Mouse (Mus musculus) ovary, postnatal 14 days (tissue): ENCODE results near the gene Aldh1a1.
A peak's percentile ranks its signal among the peaks of the same experiment; 100 is the strongest.
"Not testable (repeated sequence)": the region's sequence is repeated elsewhere in the genome, so short reads cannot be mapped to it uniquely, and the experiment has no call there.

Source experiments
- DNase-seq: peaks from one replicate; pipeline ENCODE4 v3.0.0; 2022; ENCODE audit warnings: low spot score

Aldh1a1 gene

DNA sequence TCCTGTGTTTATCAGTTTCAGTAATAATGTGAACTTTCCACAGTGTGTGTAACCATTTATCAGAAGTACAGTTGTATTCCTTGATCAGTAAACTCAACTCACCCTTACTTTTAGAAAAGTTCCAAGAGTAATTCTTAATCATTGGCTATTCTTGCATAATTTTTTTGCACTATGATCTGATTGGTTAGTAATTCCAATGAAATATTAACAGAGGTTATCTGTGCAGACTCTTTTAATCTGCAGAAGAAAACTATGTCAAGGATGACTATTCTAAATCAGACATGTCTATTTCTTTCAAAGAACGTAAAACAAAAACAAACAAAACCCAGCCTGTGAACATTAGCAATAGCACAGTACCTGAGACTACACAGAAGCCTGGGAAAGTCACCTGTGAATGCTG is 62.9 kb downstream of the Aldh1a1 start:
- no peak for DNase-seq

DNA sequence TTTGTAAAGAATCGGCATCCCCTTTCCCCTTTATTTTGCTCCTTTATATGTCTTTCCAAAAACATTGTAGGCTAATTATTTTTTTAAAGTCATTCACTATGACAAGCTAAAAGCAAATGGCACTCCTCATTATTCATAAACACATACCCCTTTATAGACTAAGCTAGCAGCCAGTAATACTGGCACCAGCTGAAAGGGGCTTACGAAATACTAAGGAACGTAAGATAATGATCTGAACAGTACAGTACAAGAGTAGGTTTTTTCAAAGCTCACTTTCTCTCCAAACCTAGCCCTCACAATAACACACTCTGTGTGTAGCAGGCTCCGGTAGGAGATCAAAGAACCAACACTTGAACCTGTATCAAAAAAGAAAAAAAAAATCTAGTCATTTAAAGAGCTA is 64.7 kb downstream of the Aldh1a1 start:
- DNase-seq: no peak

DNA sequence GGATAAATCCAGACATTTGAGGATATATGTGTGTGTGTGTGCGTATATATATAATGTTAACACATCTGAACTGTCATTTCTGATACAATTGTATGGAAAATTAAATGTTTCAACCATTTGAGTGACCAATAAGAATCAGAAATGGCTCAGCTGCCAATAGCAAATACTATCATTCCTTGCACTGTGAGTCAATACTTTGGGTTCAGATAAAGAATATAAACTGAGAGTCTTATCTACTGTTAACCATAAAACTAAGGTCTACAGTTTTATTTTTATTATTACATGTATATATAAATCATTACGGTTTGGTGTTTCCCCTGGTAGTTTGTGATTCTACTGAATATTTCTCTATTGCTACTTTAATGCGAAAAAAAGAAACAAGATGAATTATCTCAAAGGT is 65.6 kb downstream of the Aldh1a1 start:
- DNase-seq: no peak

DNA sequence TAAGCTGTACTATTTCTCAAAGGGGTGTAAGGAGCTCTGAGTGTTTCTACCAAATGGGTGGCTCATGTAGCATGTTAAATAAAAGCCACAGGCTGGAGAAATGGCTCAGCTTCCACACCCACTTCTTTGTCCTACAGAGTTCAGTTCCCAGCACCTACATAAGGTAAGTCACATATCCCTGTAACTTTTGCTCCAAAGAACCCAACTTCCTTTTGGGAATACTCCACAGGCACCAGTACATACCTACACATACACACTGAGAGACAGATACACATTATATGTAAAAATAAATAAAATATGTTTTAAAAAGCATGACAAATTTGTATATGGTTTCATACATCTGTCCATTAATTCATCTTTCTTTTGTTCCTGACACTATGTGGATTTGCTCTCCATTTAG is 66.0 kb downstream of the Aldh1a1 start:
- DNase-seq: no peak

DNA sequence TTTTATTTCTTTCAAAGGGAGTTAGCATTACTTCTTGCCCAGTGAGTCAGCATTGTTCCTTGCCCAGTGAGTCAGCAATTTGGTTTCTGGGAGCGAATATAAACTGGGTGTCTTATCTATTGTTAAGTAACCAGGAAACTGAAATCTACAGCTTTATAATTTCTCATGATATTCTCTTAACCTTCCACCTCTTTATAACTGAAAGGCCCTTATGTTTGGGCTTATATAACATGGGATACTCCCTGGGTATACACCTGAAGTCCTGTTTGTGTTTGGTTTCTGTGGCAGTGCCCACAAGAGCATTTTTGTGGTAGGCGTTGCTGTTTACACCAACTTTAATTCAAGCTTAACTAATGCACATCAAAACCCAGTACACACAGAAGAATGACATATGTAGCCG is 66.4 kb downstream of the Aldh1a1 start:
- DNase-seq: no peak

DNA sequence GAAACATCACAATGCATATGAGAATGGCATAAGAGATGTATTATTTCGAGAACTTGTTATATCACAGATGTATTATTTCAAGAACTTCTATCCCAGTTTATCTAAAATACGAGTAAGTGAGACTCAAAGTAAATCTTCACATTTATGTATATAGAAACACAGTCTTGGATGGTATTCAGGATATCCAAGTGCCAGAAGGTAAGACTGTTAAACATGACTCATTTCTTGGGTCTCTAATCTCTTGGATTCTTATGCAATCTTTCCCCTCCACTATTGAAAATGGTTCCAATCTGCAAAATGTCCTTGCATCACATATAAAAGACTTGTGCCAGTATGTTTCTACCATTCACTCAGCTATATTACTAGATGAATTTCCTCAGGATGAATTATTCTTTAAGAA is 67.4 kb downstream of the Aldh1a1 start:
- no peak for DNase-seq

DNA sequence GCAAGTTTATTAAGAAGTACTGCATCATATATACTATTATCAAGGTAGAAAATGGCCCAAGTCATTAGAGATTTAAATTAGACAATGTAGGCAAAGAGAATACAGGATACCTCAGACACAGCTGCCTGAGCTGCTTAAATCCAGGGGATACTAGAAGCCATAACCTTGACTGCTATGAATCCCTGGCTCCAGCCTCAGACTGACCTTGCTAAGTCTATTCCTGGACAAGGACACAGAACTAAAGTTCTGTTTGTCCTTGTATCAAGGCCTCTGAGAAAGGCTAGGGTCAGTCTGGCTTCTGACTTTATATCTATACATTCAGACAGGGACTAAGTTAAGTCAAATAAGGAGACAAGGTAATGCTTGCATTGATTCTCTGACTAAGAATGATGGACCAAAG is 69.9 kb downstream of the Aldh1a1 start:
- no peak for DNase-seq

DNA sequence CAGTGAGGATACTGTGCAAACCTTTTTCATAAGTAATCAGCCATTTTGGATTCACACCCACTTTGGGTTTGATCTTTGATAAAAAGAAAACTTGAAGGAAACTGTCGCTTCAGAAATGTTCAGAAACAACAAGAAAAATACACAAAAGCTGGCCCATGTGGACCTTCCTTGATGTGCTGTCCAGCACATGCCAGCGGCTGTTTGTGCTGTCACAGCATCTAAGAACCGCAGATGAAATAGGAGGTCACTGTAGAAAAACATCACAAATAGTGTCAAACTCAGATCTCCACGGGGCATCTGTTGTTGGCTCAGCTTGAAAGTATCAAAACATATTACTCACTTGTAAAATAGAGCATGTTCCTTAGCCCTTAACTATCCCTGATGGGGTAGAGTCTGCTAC is 73.8 kb downstream of the Aldh1a1 start:
- no peak for DNase-seq

DNA sequence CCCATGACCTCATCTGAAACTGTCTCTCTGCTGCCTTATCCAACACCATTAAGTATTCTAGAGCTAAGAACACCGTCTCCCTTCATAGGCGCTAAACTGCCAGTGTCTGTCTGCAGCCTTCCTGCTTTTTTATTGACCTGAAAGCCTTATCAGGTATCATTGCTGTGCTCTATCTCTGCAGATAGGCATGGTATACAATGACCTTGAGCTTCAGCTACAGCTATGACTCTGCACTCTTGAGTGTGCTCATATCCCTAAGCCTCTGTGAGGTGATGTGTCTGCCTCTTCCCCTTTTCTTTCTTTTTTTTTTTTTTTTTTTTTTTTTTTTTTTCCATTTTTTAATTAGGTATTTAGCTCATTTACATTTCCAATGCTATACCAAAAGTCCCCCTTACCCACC is 74.5 kb downstream of the Aldh1a1 start:
- DNase-seq: no peak

DNA sequence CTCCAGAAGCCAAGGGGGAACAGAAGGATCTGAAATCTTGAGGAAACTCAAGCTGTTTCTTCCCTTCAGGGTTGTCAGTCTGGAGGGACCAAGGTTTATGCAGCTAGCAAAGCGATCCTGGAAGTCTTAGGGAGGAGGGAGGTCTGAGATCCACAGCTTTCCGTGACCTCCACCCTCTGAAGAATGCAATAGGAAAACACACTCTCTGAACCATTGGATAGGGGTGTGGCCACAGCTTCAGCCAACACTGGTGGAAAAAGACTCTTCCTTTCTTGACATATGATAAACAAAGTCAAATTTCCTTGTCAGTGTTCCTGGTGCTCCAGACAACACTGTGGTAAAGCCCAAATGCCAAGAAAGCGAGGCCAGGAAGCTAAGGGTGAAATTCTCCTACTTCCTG is 84.5 kb downstream of the Aldh1a1 start:
- no peak for DNase-seq

DNA sequence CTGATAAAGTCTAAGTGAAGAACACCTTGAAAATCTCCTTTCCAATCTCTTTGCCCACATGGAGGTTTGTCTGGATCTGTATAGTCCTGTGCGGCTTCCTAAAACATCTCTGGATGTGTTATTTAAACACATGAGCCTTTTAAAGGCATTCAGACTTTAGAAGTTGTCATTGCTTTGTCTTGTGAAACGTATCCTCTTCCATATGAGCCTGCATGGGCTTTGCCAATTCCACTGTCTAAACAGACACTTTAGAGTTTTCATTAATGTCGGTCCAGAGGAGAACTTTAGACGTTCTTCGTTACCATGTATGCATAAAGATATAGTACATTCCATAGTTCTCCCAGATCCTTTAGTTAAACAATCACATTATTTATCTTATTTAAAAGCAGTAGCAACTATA is 84.9 kb downstream of the Aldh1a1 start:
- DNase-seq: no peak

DNA sequence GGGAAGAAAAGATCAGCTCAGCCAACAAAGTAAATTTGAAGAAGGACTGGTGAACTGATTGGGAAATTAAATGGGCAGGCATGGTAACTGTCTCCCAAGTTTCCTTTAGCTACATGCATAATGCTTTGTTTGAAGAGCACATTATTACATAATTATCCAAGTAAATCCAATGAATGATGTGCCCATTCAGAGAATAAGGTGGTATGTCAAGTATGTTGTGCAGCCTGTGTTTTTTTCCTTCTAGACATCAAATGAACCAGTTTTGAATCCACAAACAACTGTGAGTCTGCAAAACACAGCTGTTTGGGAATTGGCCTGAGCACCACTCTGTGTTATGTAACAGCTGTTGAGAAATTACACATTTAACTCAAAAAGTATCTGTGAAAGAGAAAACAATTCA is 107.4 kb downstream of the Aldh1a1 start:
- DNase-seq: no peak

DNA sequence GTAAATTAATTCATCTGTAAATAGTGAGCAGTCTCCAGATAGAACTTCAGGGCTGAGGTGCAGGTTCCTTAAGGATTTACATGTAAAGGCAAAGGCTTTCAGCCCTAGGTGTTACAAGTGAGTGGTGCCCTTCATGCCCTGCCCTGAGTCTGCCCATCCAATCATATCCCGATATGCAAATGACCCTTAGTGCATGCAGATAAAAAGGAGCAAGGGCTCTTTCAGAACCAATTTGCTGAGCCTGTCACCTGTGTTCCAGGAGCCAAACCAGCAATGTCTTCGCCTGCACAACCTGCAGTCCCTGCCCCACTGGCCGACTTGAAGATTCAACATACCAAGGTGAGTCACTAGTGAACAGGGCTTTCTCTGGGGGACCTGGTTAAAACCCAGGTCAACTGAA is 109.2 kb downstream of the Aldh1a1 start:
- peak; percentile 18 for DNase-seq

DNA sequence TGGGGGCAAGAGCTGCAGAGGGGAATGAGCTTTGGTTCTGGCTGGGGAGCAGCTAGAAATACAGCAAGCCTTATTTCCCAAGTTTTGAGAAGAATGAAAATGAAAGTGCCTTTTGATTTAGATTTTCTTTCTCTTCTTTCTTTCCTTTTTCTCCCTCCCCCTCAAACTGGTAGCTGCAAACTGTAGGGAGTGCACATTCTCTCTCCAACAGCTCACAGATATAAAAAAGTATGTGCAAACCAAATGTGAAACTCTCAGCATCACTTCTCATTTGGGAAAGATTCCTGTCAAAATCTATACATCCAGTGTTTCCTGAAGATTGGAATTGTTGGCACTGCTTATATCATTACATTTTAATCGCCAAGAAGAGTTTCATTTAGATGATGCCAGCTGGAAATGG is 110.7 kb downstream of the Aldh1a1 start:
- no peak for DNase-seq

DNA sequence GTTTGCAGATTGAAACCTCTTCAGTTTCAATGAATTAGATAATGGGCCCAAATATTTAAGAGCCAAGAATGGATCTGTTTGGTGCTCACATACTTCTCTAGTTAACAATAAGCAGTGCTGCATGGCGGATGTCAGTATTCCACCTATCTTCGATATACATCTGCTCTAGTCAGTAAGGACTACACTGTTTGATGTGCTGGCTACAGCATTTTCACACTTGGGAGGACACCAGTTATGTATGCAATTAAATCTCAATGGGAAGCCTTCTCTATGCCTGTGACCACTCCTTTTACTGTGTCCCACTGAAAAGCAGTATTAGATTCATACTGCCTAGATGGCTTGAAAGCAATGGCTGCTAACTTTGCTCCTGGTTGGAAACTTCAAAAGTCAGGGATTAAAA is 111.4 kb downstream of the Aldh1a1 start:
- no peak for DNase-seq

DNA sequence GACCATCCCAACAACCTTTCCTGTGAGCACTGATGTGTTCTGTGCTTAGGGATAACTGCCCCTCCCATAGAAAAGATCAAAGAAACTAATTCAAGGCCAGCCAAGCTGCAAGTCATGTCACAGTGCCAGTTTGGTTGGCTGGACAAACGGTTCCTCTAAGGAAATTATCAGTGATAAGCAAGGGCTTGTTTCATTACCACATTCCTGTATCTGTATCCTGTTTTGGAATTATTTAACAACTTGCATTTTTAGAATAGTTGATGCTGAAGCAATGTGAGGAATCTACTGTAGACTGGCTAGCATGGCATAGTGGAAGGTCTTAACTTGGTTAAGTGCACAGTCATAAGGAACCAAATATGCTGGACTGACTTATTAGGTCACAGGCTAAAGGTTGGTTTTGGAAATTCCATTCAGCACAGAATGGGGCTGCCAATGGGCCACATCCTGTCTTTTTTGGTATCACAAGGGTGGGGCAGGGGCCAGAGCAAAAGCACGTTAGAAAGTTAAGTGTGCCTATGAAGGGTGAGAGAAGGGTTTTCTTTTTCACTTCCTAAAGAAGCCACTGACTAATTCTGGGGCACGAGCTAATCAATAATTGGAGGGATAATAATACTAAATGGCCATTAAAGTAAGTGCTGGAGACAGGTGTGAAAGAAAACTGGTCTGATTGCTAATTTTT is 121.9 kb downstream of the Aldh1a1 start:
- DNase-seq: no peak

DNA sequence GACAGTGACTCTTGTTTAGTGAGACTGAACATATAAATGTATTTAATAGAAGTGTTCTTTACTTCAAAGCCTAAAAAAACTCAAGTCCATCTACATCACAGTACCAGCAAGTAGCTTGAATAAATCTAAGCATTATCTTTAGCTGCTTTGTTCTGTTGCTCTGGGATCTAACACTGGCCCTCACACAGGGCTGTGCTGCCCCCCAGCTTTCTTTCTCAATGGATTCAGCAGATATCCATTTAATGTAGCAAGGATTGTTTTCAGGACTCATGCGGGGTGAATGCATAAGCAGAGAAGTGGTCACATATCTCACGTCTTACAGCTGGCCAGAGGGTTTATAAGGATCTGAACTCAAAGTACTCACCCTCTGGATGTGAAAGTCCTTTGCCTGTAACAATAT is 129.9 kb downstream of the Aldh1a1 start:
- DNase-seq: no peak

DNA sequence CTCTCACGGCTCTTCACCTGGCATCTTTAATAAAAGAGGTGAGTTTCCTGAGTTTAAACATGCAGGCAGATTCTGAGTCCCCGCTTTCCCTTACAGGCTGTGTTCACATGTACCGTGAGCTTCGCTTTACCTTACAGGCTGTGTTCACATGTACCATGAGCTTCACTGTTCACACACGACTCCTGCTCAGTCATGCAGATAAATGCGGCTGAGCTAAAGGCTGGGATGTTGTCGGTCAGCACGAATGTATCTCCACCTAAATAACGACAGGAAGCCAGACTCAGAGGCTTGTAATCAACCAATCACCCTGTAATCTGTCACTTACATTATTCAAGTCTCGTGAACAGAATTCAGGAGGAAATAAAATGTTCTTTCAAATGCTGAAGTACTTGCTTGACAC is 130.9 kb downstream of the Aldh1a1 start:
- no peak for DNase-seq

DNA sequence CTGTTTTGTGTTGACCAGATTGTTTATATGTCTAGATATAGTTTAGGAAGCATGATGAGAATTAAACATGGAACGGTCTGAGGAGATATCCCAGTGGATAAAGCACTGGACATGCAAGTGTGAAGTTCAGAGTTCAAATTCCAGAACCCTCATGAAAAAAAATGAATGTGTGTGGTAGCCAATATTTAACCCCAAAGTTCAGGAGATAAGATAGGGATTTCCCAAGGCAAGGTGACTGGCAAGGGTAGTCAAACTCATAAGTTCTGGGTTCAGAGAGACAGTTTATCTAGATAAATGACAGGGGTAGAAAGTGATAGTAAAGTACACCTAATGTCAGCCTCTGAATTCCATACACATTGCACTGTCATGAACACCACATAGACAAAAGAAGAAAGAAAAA is 138.5 kb downstream of the Aldh1a1 start:
- no peak for DNase-seq

DNA sequence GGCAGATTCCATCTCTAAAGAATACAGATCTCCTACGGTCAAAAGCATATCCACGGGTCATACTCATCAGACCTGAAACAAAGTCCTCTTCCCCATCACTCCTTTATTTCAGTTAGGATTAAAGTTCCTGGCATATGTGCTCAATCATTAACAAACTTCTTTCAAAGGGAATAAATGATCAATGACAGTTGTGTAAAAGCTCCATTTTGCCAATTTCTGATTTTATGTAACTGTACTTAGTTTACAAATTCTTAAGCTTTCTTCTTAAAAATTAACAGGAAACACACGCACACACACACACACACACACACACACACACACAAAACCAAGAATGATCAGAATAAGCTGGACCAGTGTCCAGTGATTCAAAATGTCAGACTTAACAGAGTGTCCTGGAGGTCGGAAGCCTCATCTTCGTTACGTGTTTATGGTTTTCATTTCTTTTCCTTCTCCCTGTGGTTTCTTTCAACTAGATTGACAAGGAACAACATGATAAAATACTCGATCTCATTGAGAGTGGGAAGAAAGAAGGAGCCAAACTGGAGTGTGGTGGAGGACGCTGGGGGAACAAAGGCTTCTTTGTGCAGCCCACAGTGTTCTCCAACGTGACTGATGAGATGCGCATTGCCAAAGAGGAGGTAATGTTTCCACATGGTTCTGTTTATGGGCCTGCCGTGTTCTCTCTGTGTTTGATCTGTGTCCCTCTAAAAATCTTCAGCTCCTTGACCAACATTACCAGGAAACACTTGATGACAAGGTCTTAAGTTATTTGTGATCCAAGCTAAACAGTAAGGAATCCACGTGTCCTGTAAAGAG is 141.6 kb downstream of the Aldh1a1 start:
- DNase-seq: no peak

DNA sequence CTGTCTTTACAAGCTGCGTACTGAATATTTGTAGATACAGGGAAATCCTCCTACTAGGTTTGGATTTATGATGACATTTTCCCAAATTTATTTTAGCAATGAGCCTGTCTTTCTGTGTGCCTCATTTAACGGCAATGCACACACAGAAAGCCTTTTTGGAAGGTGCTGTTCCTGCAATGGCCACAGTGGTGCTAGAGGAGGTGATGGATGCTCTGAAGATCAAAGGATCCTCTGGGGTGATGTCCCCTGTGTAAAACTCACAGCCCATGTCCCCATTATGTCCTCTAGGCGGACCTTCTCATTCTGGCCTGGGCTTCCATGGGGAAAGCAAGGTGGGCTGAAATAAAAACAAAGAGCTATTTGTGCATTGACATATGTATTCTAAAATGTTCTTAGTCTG is 151.8 kb downstream of the Aldh1a1 start:
- no peak for DNase-seq

DNA sequence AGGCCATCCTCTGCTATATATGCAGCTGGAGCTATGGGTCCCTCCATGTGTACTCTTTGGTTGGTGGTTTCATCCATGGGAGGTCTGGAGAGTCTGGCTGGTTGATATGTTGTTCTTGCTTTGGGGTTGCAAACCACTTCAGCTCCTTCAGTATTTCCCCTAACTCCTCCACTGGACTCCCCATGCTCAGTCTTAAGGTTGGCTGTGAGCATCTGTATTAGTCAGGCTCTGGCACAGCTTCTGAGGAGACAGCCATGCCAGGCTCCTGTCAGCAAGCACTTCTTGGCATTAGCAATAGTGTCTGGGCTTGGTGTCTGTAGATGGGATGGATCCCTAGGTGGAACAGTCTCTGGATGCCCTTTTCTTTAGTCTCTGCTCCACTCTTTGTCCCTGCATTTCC is 155.0 kb downstream of the Aldh1a1 start:
- DNase-seq: not testable (repeated sequence)

DNA sequence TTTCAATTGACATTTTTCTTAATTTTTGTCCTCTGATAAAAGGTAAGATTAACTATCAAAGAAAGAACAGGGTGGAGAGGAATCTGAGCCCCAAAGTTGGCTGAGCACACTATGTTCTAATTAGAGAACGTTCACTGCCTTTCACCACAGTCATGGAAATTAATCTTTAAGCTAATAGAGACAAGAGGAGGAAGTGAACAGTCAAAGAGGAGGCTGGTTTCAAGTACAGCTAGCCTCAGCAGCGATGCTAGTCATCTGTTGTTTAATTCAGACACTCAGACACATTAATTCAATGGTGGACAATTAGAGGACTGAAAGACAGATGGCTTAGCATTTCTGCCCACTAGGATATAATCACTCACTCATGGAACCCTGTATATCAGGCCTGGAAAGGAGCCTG is 157.5 kb downstream of the Aldh1a1 start:
- no peak for DNase-seq

DNA sequence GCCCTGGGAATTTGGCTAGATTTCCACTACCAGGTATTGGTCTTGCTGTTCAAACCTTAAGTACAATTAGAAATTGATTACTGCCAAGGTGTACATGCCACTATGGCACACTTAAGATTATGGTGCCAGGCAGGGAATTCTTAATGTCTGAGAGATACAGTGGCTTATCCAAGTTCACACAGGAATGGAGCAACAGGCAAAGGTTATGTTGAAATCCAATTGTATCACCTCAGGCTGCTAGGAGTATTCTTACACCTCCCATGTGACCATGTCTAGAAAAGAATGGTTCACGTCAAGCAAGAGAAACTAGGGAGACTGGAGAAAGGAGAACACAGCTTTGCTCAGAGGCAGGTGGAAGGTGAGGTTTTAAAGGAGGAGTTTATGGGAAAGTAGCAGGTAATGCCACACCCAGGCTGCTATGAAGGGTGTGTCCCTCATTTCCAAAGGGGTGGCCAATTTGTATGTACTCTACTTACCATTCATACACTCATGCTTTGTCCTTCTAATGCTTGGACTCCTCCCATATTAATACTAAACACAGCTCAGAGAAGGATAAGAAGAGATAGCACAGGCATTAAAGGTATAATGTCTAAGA is 160.7 kb downstream of the Aldh1a1 start:
- DNase-seq: no peak
